Comparison of ENCODE assay signal across 8 mouse cellular contexts in genomic region chr1:194629135-194629689, GRCm38 (mm10). TPM values are rescaled to one million over a fixed set of nuclear protein-coding genes. Genes with fewer than 3 reads are reported as not detected.
DNase-seq lines count a peak whose midpoint lies in the region; ATAC-seq and TF ChIP-seq lines count a peak whose summit lies in the region.

No protein-coding gene starts in this region.

- no peaks in the 10 kb centered on the region for H3K9me3 ChIP-seq in hindbrain, embryonic 11.5 days (ENCODE audit: control insufficient read depth, low read length)
- no peaks in the 10 kb centered on the region for H3K9me3 ChIP-seq in midbrain, embryonic 14.5 days (ENCODE audit: control insufficient read depth, low read length)

- H3K4me2 ChIP-seq in hindbrain, embryonic 11.5 days (replicated peaks; ENCODE audit: low read depth, low read length): no peak overlapping the region
- H3K4me2 ChIP-seq in midbrain, embryonic 14.5 days (ENCODE audit: low read length): no peak overlapping the region

- TF ChIP-seq POLR2A in brain, embryonic 14.5 days (IDR thresholded peaks at IDR 0.05; ENCODE audit: borderline replicate concordance, extremely low read depth, insufficient read depth, insufficient read length, poor library complexity, severe bottlenecking): no peak

- H3K4me1 ChIP-seq in hindbrain, embryonic 11.5 days (replicated peaks; ENCODE audit: control insufficient read depth, insufficient read depth, low read length): peaks cover 18% of the 10 kb centered on the region
- H3K4me1 ChIP-seq in midbrain, embryonic 14.5 days (ENCODE audit: control insufficient read depth, insufficient read depth, low read length): peaks cover 55% of the 10 kb centered on the region

- no peaks in the 10 kb centered on the region for H3K36me3 ChIP-seq in hindbrain, embryonic 11.5 days (ENCODE audit: control insufficient read depth, insufficient read depth, low read length)
- no peaks in the 10 kb centered on the region for H3K36me3 ChIP-seq in midbrain, embryonic 14.5 days (ENCODE audit: control insufficient read depth, insufficient read depth, low read length)

- no peak overlapping the region for H3K4me3 ChIP-seq in hindbrain, embryonic 11.5 days (ENCODE audit: low read depth, low read length)
- no peak overlapping the region for H3K4me3 ChIP-seq in midbrain, embryonic 14.5 days (replicated peaks; ENCODE audit: low read depth, low read length)

- no peak overlapping the region for H3K9ac ChIP-seq in hindbrain, embryonic 11.5 days (ENCODE audit: low read depth, low read length)
- H3K9ac ChIP-seq in midbrain, embryonic 14.5 days (replicated peaks; ENCODE audit: low read length): no peak overlapping the region

- DNase-seq in frontal cortex, postnatal 25 days (ENCODE audit: low spot score in 2 of 2): no peak
- DNase-seq in brain, embryonic 14.5 days (ENCODE audit: low read depth): peak; percentile 85
- DNase-seq in hindbrain, embryonic 11.5 days (ENCODE audit: low spot score): no peak
- peak; percentile 52 for DNase-seq in midbrain, embryonic 14.5 days
- DNase-seq in kidney, postnatal 25 days: no peak
- DNase-seq in natural killer cell, adult 2 months (ENCODE audit: low spot score in 2 of 2): no peak

- H3K27me3 ChIP-seq in hindbrain, embryonic 11.5 days (ENCODE audit: control insufficient read depth, insufficient read depth, low read length): no peaks in the 10 kb centered on the region
- H3K27me3 ChIP-seq in midbrain, embryonic 14.5 days (ENCODE audit: control insufficient read depth, insufficient read depth, low read length): no peaks in the 10 kb centered on the region

- peak overlapping the region; percentile 64 for H3K27ac ChIP-seq in hindbrain, embryonic 11.5 days (ENCODE audit: low read depth, low read length)
- H3K27ac ChIP-seq in midbrain, embryonic 14.5 days (replicated peaks; ENCODE audit: low read depth, low read length): peak overlapping the region; percentile 38; the same call in 1 of the 2 replicates

- peak; percentile 69 for ATAC-seq in frontal cortex, adult (ENCODE audit: low TSS enrichment)
- ATAC-seq in hindbrain, embryonic 11.5 days (ENCODE audit: low FRiP score): peak; percentile 79
- ATAC-seq in midbrain, embryonic 14.5 days (ENCODE audit: low FRiP score, low TSS enrichment): no peak
- ATAC-seq in granulocyte monocyte progenitor cell, adult 5-6 weeks (replicated peaks; ENCODE audit: poor library complexity, severe bottlenecking): no peak

- TF ChIP-seq CTCF in brain, embryonic 14.5 days (IDR thresholded peaks at IDR 0.05; ENCODE audit: borderline replicate concordance, extremely low read depth, insufficient read depth, insufficient read length): no peak

- 0% methylated on average over 2 of the region's 2 CpGs for WGBS in hindbrain, embryonic 11.5 days
- WGBS in midbrain, embryonic 14.5 days: 10% methylated on average over 2 of the region's 2 CpGs

RNA-seq across cellular contexts. Expression of gene Plxna2, which starts 11.2 kb away (rescaled TPM):
- 60.3 and 66.5 TPM in 2 replicates for polyA plus RNA-seq in brain, embryonic 14.5 days (2012; rRNA removed)
- 23.2 and 25.4 TPM in 2 replicates for polyA plus RNA-seq in hindbrain, embryonic 11.5 days (2014; fragmentation: Nextera tagmentation; extraction: Ambion mirVana)
- 21.2 and 24.1 TPM in 2 replicates for polyA plus RNA-seq in midbrain, embryonic 14.5 days (2014; fragmentation: Nextera tagmentation; extraction: Ambion mirVana)
- total RNA-seq in granulocyte monocyte progenitor cell, adult 5-6 weeks (2014; fragmentation: Nextera tagmentation): 0.49 TPM in 1 of 2 replicates, not detected in the other
- 0.13 and 0.31 TPM in 2 replicates for total RNA-seq in granulocyte monocyte progenitor cell, adult 5-6 weeks (2017)

Comparison
In these comparisons a context has a peak if more than half of its experiments do, and no peak if none do; other contexts are left out.
1. ATAC-seq: peak in frontal cortex, adult (single experiment) and hindbrain, embryonic 11.5 days (single experiment); none in midbrain, embryonic 14.5 days (single experiment) and granulocyte monocyte progenitor cell, adult 5-6 weeks (single experiment).
2. DNase-seq: peak in brain, embryonic 14.5 days (single experiment) and midbrain, embryonic 14.5 days (single experiment); none in frontal cortex, postnatal 25 days (0 of 2), hindbrain, embryonic 11.5 days (single experiment), kidney, postnatal 25 days (0 of 2) and natural killer cell, adult 2 months (0 of 2).